Mouse (Mus musculus): ENCODE measurements around the gene Guca1b.

The Guca1b gene

DNA sequence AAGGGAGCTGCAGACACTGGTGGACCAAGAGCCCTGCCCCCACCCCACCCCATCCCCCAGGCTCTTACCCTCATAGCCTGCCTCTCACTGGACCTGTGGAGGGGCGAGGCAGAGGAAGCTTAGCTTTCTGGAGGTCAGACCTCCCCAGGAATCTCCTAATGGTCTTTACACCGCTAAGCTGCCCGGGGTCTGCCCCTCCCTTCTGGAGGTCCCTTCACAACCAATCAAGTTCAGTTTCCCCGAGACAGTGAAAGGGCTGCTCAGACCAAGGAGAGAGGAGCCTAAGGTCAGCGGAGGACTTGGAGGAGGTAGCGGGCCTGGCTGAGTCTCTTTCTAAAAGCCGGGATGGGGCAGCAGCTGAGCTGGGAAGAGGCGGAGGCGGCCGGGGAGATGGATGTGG lies at the start of gene Guca1b:
Gene Guca1b (plus strand): TSS at position 249 of the 400 bp plus-strand sequence.
- DNase-seq (ENCODE audit: low spot score) = no peak

DNA sequence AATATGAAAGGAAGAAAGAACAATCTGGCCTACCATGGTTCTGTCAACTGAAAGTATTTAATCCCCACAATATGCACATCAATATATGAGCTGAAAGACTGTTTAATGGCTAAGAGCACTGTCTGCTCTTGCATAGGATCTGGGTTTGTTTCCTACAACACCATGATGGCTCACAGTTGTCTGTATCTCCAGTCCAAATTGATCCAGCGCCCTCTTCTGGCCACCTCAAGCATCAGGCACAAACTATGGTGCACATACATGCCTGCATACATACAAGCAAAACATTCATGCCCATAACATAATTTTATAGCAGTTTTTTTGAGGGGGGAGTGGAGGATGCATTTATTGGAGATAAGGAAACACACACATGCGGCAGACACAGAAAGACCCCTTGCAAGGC lies 42.1 kb upstream of the Guca1b start:
- no peak for DNase-seq (ENCODE audit: low spot score)

DNA sequence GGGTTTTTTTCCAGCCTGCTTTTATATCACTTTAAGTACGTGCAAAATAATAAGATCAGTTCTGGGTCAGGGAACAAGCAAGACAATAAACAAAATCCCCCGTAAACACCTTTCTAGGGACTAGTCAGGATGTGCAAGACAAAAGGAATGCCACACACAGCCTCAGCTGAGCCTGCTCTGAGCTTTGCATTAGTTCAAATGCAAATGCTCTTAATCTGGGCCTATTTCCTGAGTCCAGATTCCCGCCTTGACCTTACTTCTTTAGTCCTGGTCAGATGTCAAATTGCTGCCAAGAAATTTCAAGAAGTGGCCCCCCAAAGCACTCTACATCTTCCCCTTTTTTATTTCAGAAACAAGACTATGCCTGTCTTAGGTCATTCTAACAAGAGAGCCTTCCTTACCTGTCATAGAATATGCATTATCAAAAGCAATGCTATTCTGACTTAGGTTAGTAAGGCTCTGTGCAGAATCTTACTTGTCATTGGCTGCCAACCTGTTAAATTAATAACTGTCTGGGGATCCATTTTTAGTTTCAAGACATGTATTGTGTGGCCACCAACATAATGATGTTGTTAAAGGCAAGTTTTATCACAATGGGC lies 35.4 kb upstream of the Guca1b start:
- no peak for DNase-seq (ENCODE audit: low spot score)

DNA sequence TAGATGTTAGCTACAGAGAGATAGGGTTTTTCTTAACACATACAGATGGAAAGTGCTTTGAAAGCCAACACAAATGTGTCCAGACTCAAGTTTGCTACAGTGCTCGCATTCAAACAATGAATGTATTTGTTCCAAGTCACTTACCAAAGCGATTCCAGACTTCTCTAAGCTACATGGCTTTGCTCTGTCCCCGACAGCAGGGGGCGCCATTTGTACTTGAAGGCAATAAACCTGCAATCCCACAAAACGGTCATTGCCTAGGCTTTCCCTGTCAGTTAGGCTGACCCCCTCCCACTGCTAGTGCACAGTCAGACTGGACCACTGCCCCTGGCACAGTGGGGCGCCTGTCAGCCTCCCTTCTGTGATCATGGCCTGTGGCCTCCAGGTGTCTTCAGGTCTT lies 25.2 kb upstream of the Guca1b start:
- no peak for DNase-seq (ENCODE audit: low spot score)

DNA sequence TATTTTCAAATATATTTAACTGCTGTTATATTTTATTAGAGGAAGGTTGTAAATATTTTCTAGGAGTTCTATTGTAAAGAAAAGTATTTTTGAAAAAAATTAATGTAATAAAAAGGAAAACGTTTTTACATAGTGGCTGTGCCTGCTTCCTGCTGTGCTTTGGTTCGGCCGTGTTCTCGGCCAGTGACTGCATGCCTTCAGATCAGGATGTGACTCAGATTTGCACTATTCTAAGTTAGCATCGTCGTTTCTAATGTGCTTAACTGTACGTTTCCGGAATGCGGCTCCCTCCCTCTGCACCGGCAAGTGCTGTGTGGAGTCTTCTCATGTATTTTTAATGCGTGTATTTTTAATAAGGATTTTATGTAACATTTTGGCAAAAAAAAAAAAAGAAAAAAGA lies 23.9 kb upstream of the Guca1b start:
- no peak for DNase-seq (ENCODE audit: low spot score)

DNA sequence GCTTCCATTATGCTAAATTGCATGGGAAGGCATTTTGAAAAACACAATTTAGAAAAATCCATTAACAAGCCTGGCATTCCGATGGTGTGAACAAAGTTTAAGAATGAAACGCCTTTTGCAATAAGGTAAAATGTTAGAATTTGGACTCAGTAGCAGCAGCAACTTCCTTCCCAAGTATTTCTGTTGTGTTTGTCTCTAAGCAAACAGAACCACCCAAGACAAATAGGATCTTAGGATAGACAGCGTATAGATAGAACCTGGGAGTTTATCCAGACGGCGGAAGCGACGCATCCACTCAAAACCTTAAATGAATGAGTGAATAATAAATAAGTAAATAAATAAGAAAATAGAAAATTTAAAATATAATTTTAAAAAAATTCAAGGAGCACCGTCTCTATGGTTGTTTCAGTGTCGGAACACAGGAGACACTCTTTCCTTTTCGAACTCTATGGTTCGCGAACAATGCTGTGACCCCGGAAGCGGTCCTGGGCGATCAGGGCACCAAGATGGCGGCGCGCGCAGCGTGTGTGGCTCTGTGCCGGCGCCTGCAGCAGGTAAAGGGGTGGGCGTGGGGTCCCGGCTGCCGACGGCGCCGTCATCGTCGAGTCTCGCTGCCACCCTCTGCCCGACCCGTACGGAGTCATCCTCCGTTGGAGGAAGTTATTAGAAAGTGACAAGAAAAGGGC lies 16.6 kb upstream of the Guca1b start, which contains the start of gene Mrps10:
Gene Mrps10 (plus strand): TSS at position 487 of the 686 bp plus-strand sequence.
- DNase-seq (ENCODE audit: low spot score) = peak; percentile 36

DNA sequence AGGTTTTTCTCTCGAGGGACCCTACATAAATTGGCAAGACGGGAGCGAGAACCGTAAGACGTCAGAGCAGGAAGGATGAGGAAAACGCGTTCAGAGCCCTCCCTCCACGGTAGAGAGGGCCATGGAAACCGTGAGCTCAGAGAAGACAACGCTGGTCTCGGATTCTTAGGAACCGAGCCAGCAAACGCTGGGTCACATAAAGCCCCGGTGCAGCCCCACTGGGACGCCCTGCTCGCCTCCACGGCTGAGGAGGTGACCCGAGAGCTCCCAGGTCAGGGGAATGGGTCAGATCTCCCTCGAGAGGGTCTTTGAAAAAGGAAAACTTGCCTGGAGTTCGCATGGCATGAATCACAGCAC lies 16.1 kb upstream of the Guca1b start:
- DNase-seq (ENCODE audit: low spot score) = no peak

DNA sequence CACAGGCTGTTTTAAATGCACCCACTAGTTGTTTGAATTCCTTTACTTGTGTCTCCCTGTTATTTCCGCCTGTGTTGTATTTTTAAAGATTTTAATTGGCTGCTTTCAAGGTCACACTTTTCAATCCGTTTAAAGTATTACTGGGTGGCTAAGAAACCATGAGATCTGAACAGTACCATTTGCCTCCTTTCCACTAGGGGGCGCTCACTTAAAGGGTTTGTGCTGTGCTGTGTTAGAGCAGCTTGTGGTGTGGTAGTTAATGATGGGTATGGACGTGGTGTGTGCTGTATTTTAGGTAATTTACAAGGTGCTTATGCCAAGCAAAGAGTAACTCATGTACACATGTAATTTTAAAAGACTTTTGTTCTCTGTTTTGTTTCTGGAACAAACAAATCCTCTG lies 13.7 kb upstream of the Guca1b start:
- no peak for DNase-seq (ENCODE audit: low spot score)

DNA sequence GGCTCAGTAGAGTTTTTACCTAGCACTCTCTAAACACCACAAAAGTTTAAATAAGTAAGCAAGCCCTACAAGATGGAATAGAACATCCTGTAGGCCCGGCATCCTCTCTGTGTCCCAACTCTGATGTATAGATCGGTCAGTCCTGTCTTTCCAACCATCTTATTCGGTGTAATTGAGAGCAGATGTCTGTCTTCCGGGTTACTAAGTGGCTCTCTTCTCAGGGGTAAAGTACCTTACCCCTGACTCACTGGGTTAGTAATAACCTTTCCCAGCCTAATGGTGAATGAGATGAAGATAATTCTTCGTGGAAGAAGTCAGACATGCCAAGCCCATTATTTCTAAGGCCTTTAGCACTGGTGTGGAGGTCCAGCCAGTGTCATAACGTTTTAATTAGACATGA lies 11.2 kb upstream of the Guca1b start:
- no peak for DNase-seq (ENCODE audit: low spot score)

DNA sequence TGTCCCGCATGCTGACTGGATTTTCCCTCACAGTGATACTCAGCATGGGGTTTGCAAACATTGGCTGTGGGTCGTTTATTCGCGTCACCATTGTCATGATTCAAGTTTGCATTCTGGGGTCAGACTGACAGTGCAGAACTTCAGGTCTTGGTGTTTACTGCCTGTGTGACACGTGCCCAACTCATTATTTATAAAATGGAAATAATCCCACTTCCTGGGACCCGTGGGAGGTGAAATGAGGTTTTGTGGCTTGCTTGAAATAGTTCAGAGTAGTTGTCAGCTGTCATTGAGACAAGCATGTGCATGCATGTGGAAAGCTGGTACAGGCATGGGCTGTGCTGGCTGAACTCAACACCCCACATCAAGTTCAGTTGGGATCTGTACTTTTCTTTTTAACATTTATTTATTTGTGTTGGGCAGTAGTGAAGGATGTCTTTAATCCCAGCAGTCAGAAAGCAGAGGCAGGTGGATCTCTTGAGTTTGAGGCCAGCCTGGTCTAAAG lies 8.4 kb upstream of the Guca1b start:
- DNase-seq (ENCODE audit: low spot score) = no peak

DNA sequence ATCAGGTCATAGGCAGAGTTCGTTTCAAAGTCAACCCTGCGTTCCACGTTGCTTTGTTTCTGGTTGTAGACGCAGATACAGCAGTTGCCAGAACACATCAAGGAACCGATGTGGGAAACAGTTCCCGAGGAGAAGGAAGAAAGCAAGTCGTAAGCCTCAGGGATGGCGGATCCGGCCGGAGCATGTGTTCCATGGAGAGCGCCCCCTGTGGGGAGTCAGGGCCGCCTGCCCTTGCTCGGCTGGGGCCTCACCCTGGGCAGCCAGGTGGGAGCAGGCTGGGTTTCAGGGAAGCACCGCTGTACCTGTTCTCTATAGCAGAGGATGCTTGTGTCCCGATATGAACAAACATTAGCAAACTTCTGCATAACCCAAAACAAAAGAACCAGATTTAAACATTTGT lies 7.1 kb upstream of the Guca1b start:
- no peak for DNase-seq (ENCODE audit: low spot score)

DNA sequence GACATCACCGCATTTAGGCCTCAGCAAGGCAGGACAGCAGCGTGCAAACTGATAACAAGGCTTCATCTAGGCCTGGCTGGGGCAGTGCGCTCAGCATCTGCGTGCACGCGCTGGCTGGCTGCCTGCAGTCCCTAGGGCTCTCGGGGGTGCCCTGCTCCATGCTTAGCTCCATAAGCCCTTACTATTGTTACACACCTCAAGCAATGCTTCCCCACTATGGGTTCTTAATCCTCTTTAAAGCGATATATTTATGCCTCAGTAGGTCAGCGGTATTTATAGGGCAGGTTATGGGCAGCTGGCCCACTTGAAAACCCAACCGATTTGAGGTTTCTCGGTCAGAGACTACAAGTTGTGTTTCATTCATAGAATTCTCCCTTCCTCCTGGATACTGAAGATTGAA lies 3.3 kb upstream of the Guca1b start:
- DNase-seq (ENCODE audit: low spot score) = no peak

DNA sequence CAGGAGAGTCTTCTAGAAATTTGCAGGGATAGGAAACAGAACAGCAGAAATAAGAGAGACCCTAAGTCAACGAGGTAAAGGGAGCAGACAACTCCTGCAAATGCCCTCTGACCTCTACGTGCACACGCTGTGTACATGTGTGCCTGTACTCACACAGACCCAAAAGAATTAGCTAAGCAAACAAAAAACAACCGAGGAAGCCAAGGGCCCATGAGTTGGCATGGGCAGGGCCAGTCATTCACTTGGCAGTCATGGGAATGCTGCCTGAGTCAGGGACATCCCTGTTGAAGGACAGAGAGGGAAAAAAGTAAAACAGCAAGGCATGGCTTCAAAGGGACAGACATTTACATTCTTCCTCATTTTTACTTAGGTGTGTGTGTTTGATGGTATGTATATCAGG lies 1.9 kb upstream of the Guca1b start:
- DNase-seq (ENCODE audit: low spot score) = no peak

DNA sequence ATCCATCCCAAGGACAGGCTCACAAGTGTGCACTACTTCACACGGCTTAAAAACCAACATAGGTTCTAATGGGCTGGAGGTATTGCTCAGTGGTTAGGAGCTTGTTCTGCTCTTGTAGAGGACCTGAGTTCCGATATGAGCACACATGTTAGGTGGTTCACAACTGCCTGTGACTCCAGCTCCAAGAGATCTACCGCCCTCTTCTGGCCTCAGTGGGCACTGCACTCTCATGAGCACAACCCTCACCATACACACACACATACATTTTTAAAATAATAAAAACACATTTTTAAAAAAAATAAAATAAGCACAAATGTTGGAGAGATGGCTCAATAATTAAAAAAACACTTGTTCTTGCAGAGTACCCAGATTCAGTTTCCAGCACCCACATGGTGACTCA lies 1.1 kb upstream of the Guca1b start:
- DNase-seq (ENCODE audit: low spot score) = no peak

DNA sequence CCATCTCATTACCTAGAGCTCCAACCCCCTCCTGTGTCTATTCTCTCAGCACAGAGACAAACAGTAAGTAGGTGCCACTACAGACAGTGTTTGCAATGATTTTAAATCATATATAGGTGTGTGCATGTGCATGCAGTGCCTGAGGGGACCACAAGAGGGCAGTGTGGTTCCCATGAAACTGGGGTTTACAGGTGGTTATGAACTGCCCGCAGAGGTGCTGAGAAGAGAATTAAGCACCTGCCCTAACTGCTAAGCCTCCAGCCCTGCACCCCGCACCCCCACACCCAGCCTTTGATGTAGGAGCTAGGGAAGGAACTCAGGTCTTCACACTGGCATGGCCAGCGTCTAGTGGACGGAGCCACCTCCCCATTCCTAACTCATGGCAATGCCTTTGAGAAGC lies 1.5 kb downstream of the Guca1b start:
- no peak for DNase-seq (ENCODE audit: low spot score)

DNA sequence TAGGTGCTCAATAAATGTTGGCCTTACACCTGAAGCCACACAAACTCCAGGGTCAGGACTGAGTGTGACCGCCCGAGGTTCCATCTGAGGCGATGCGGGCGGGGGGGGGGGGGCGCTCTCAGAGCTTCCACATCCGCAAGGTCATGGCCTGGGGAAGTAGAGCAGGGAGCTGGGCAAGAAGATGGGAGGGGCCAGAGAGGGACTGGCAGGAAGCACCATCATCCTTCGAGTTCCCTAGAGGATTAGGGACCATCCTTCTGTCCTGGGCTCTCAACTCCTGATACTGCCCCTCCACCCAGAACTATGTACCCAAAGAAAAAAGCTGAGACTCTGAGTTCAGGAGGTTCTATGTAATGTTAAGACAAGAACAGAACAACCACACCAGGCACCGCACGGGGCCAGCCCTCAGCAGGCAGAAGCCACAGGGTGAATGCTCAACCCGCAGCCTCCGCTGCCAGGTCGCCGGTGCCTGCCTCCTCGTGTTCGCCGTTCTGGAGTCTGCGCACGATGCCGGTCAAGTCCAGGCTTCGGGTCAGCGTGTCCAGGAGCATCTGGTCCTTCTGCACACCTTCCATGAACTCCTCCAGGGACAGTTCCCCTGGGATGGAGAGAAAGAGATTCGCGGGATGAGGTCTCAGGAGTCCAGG lies 9.2 kb downstream of the Guca1b start:
- DNase-seq (ENCODE audit: low spot score) = no peak

DNA sequence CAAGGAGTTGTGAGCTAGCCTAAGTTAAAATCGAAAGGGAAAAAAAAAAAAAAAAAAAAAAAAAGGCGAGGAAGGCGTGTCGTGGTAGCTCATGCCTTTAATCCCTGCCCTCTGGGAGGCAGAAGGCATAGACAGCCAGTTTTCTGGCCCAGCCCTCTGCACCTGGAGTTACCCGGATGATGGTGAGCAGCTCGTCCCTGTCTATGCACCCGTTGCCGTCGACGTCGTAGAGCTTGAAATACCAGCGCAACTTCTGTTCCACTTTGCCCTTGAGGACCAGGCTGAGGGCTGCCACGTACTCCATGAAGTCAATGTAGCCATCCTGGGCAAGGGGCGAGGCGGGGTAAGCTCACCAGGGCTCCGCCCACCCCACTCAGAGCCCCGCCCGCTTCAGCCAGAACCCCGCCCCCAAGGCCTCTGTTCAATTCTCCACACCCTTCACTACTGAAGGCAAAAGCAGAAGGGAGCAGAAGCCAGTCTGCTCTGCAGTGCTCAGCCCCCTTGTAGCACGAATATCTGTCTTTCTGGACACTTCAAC lies 10.3 kb downstream of the Guca1b start:
- no peak for DNase-seq (ENCODE audit: low spot score)

DNA sequence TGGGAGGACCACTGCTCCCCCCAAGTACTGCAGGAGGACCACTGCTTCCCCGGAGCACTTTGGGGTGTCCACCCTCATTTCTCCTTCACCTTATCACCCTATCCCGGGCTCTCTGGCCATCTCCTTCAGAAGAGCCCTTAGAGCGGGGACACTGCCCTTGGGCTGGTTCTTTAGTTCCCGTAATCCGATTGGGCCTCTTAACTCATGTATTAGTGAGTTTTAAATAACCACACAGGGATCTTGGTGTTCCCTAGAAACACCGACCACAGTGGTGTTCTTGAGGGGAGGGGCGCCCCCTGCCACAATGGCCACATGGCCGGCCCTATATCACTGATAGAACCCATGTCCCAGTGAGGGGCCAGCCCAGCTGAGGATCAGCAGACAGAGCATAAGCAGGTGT lies 13.9 kb downstream of the Guca1b start:
- no peak for DNase-seq (ENCODE audit: low spot score)

DNA sequence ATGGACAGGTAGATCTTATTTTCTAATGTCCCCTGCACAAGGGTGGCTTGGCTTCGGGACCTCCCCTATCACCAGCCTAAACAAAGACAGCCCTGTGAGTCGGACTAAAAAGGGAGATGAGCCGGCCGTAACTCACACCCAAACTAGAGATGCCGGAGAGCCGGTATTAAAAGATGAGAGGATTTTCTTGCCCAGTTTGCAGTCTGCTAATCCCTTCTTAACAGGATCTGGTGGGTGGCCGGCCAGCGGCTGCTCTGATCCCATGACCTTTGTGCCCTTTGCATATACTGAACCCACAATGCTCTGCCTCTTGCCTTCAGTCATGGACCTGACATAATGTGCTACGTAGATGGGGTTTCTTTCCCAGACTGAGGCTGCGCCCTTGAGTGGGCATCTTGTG lies 15.3 kb downstream of the Guca1b start, which contains the start of gene Guca1a:
Gene Guca1a (minus strand): TSS at position 134 of the 400 bp plus-strand sequence.
- no peak for DNase-seq (ENCODE audit: low spot score)

DNA sequence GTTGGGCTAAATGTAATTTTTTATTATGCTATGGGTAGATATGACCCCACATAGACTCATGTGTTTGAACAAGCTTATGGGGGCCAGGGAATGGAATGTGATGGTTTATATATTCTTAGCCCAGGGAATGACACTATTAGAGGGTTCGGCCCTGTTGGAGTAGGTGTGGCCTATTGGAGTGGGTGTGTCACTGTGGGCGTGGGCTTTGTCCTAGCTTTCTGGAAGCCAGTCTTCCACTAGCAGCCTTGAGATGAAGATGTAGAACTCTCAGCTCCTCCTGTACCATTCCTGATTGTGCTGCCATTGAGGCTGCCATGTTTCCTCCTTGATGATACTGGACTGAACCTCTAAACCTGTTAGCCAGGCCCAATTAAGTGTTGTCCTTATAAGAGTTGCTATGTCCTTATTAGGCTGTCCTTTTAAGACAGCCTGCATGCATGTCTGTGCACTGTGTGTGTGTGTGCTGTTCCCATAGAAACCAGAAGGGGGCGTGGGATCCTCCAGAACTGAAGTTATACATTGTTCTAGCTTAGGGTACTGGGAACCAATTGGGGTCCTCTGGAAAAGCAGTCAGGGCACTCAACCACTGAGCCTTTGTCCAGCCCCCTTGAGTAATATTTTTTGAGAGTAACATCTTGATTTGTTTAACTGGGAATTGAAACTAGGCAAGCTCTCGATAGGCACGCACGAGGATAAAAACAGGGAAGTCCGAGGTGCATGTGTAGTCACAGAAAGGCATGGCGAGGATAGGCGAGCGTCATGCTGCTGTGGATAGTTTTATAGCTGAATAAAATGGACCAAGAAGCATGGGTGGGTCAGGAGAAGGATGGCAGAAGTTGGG lies 22.7 kb downstream of the Guca1b start:
- DNase-seq (ENCODE audit: low spot score) = no peak

DNA sequence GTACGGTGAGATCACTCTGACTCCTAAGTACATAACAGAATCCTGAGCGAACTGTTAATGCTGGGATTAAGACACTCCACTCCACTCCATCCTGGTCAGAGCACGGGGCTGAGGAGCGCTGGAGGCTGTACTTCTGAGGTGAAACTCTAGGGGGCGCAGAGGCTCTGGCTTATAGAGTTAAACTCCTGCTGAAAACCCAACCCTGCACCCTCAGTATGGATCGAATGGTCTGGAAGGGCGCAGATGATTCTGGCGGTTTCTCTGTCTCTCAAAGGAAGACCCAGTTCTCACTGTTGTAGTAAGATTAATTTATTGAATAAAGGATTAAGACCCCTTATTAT lies 23.3 kb downstream of the Guca1b start:
- peak; percentile 36 for DNase-seq (ENCODE audit: low spot score)
